In genomic region chr6:124694166-124694955, GRCm38 (mm10) we compare ENCODE assay signal across 9 mouse cellular contexts. TPM values are rescaled to one million over a fixed set of nuclear protein-coding genes. Genes with fewer than 3 reads are reported as not detected.
DNase-seq lines count a peak whose midpoint lies in the region; ATAC-seq and TF ChIP-seq lines count a peak whose summit lies in the region.
"Had no signal": no experiment of that assay in that cellular context is flagged by ENCODE, and none has a peak within 500 bp of the region (broad histone marks: within the 10 kb centered on the region; RNA-seq: fewer than 3 reads in every experiment).

No protein-coding gene starts in this region.

- WGBS in spleen, adult 2 months: 62% methylated on average over 15 of the region's 15 CpGs
- 37% methylated on average over 15 of the region's 15 CpGs for whole genome bisulfite sequencing in thymus, adult 2 months

- peak overlapping the region; percentile 44 for H3K27ac ChIP-seq in spleen, adult 2 months (ENCODE audit: insufficient read depth, low read length)
- peak overlapping the region; percentile 80 for H3K27ac ChIP-seq in layer of hippocampus, adult 2 months
- H3K27ac ChIP-seq in thymus, adult 2 months (ENCODE audit: control insufficient read depth, insufficient read depth, low read length): peak overlapping the region; percentile 75
- H3K27ac ChIP-seq: macrophage had no signal

- intact Hi-C loops in heart, postnatal 10 days (cut with DNase I): no loop called here

- DNase-seq in adrenal gland, adult (ENCODE audit: inconsistent age in 2 of 2, low spot score in 1 of 2): peak; percentile 81 to 83
- DNase-seq in adrenal gland, adult 8-10 months: no peak
- peak in 1 of 2 experiments; percentile 31 for DNase-seq in spleen, adult 2 months (ENCODE audit: low read depth in 1 of 2, low spot score in 2 of 2)
- DNase-seq in spleen, adult 12 weeks (ENCODE audit: low spot score): no peak
- peak; percentile 87 to 89 for DNase-seq in heart, postnatal 10 days
- DNase-seq in layer of hippocampus, adult 2 months (ENCODE audit: low spot score in 2 of 2): peak; percentile 50 to 66
- DNase-seq in thymus, adult 2 months: peak; percentile 57

- H3K36me3 ChIP-seq in spleen, adult 2 months (ENCODE audit: control insufficient read depth, insufficient read depth, low read length): 0 out of 2 replicates have a peak, but pooled peaks cover 1% of the 10 kb centered on the region
- H3K36me3 ChIP-seq in thymus, adult 2 months (ENCODE audit: control insufficient read depth, insufficient read depth, low read length): peaks cover 4% of the 10 kb centered on the region; the same call in 1 of the 2 replicates

- ATAC-seq in megakaryocyte-erythroid progenitor cell, adult 5-6 weeks (replicated peaks; ENCODE audit: low FRiP score, low TSS enrichment, poor library complexity, severe bottlenecking): peak; percentile 77

- no peak for TF ChIP-seq CTCF in spleen, adult 2 months (IDR thresholded peaks at IDR 0.05; ENCODE audit: extremely low read depth, insufficient read depth, insufficient read length, insufficient replicate concordance)
- no peak for TF ChIP-seq CTCF in layer of hippocampus, adult 2 months (conservative IDR thresholded peaks at IDR 0.05)
- TF ChIP-seq CTCF in thymus, adult 2 months (IDR thresholded peaks at IDR 0.05; ENCODE audit: borderline replicate concordance, control insufficient read depth, extremely low read depth, insufficient read depth, low read length, poor library complexity): no peak

- no peak for TF ChIP-seq POLR2A in spleen, adult 2 months (IDR thresholded peaks at IDR 0.05; ENCODE audit: low read depth, low read length)
- TF ChIP-seq POLR2A in thymus, adult 2 months (IDR thresholded peaks at IDR 0.05; ENCODE audit: control insufficient read depth, extremely low read depth, insufficient read depth, low read length, poor library complexity): no peak

- no peaks in the 10 kb centered on the region for H3K27me3 ChIP-seq in spleen, adult 2 months (ENCODE audit: control insufficient read depth, insufficient read depth, low read length)
- H3K27me3 ChIP-seq in thymus, adult 2 months (ENCODE audit: control insufficient read depth, insufficient read depth, low read length): no peaks in the 10 kb centered on the region

- no peak overlapping the region for H3K4me3 ChIP-seq in spleen, adult 2 months (ENCODE audit: extremely low read depth, insufficient read depth, insufficient read length)
- no peak overlapping the region for H3K4me3 ChIP-seq in layer of hippocampus, adult 2 months
- H3K4me3 ChIP-seq in thymus, adult 2 months (ENCODE audit: control insufficient read depth, insufficient read depth, low read length): no peak overlapping the region

- H3K4me1 ChIP-seq in spleen, adult 2 months (ENCODE audit: control insufficient read depth, insufficient read depth, insufficient read length): no peaks in the 10 kb centered on the region; the same call in 1 of the 2 replicates
- H3K4me1 ChIP-seq in thymus, adult 2 months (replicated peaks; ENCODE audit: control insufficient read depth, insufficient read depth, low read length): peaks cover 19% of the 10 kb centered on the region

RNA-seq across cellular contexts. Expression of gene Emg1, which starts 17.6 kb away (rescaled TPM):
- 10 to 100 TPM; 81.9 to 100.0 (median 86.2) TPM for total RNA-seq in adrenal gland, adult 8-10 months (2022)
- 46.2 and 47.9 TPM in 2 replicates for polyA plus RNA-seq in spleen, adult 2 months (2012; rRNA removed)
- 10 to 100 TPM; 64.2 to 66.4 TPM for total RNA-seq in heart, postnatal 10 days (2021)
- total RNA-seq in layer of hippocampus, adult 2 months (2021): 10 to 100 TPM; 58.0 to 58.7 TPM
- 242 and 387 TPM in 2 replicates for total RNA-seq in megakaryocyte-erythroid progenitor cell, adult 5-6 weeks (2014; fragmentation: Nextera tagmentation)
- 375 and 422 TPM in 2 replicates for total RNA-seq in megakaryocyte-erythroid progenitor cell, adult 5-6 weeks (2017)
- 203 and 210 TPM in 2 replicates for polyA plus RNA-seq in thymus, adult 2 months (2012; rRNA removed)

RNA-seq across cellular contexts. Expression of gene Phb2, which starts 17.8 kb away (rescaled TPM):
- total RNA-seq in adrenal gland, adult 8-10 months (2022): 100 to 1,000 TPM; 255 to 303 (median 272) TPM
- 96.5 and 103 TPM in 2 replicates for polyA plus RNA-seq in spleen, adult 2 months (2012; rRNA removed)
- 100 to 1,000 TPM; 394 to 399 TPM for total RNA-seq in heart, postnatal 10 days (2021)
- 100 to 1,000 TPM; 121 to 124 TPM for total RNA-seq in layer of hippocampus, adult 2 months (2021)
- 467 and 537 TPM in 2 replicates for total RNA-seq in megakaryocyte-erythroid progenitor cell, adult 5-6 weeks (2014; fragmentation: Nextera tagmentation)
- 474 and 558 TPM in 2 replicates for total RNA-seq in megakaryocyte-erythroid progenitor cell, adult 5-6 weeks (2017)
- 150 and 171 TPM in 2 replicates for polyA plus RNA-seq in thymus, adult 2 months (2012; rRNA removed)

RNA-seq across cellular contexts. Expression of gene Lpcat3, which starts 31.5 kb away (rescaled TPM):
- 100 to 1,000 TPM in 1 of 4 experiments, 10 to 100 TPM in 3; 75.1 to 111 (median 90.7) TPM for total RNA-seq in adrenal gland, adult 8-10 months (2022)
- 65.1 and 70.0 TPM in 2 replicates for polyA plus RNA-seq in spleen, adult 2 months (2012; rRNA removed)
- total RNA-seq in heart, postnatal 10 days (2021): 10 to 100 TPM; 56.5 to 68.8 TPM
- 10 to 100 TPM; 31.0 to 32.6 TPM for total RNA-seq in layer of hippocampus, adult 2 months (2021)
- total RNA-seq in megakaryocyte-erythroid progenitor cell, adult 5-6 weeks (2014; fragmentation: Nextera tagmentation): 78.8 and 91.1 TPM in 2 replicates
- total RNA-seq in megakaryocyte-erythroid progenitor cell, adult 5-6 weeks (2017): 53.1 and 89.0 TPM in 2 replicates
- 173 and 184 TPM in 2 replicates for polyA plus RNA-seq in thymus, adult 2 months (2012; rRNA removed)

RNA-seq across cellular contexts. Expression of gene Ptpn6, which starts 44.2 kb away (rescaled TPM):
- 10 to 100 TPM; 14.1 to 21.6 (median 15.0) TPM for total RNA-seq in adrenal gland, adult 8-10 months (2022)
- polyA plus RNA-seq in spleen, adult 2 months (2012; rRNA removed): 281 and 332 TPM in 2 replicates
- total RNA-seq in heart, postnatal 10 days (2021): 1 to 10 TPM; 5.0 to 6.0 TPM
- total RNA-seq in layer of hippocampus, adult 2 months (2021): 1 to 10 TPM; 5.5 to 6.6 TPM
- 65.4 and 76.0 TPM in 2 replicates for total RNA-seq in megakaryocyte-erythroid progenitor cell, adult 5-6 weeks (2014; fragmentation: Nextera tagmentation)
- 189 and 237 TPM in 2 replicates for total RNA-seq in megakaryocyte-erythroid progenitor cell, adult 5-6 weeks (2017)
- 210 and 212 TPM in 2 replicates for polyA plus RNA-seq in thymus, adult 2 months (2012; rRNA removed)

RNA-seq across cellular contexts. Expression of gene Grcc10, which starts 46.8 kb away (rescaled TPM):
- total RNA-seq in adrenal gland, adult 8-10 months (2022): 100 to 1,000 TPM; 348 to 417 (median 368) TPM
- polyA plus RNA-seq in spleen, adult 2 months (2012; rRNA removed): 209 and 225 TPM in 2 replicates
- 100 to 1,000 TPM; 322 to 335 TPM for total RNA-seq in heart, postnatal 10 days (2021)
- 100 to 1,000 TPM; 295 to 339 TPM for total RNA-seq in layer of hippocampus, adult 2 months (2021)
- total RNA-seq in megakaryocyte-erythroid progenitor cell, adult 5-6 weeks (2014; fragmentation: Nextera tagmentation): 110 and 141 TPM in 2 replicates
- total RNA-seq in megakaryocyte-erythroid progenitor cell, adult 5-6 weeks (2017): 66.5 and 83.5 TPM in 2 replicates
- polyA plus RNA-seq in thymus, adult 2 months (2012; rRNA removed): 265 and 352 TPM in 2 replicates

Comparison
In these comparisons a context has a peak if more than half of its experiments do, and no peak if none do; other contexts are left out.
1. DNase-seq: peak in adrenal gland, adult (2 of 2), heart, postnatal 10 days (2 of 2), layer of hippocampus, adult 2 months (2 of 2) and thymus, adult 2 months (single experiment); none in adrenal gland, adult 8-10 months (single experiment) and spleen, adult 12 weeks (single experiment).
2. Peak in every context shown above with its lines, with median percentiles within 50 percentile points of each other: H3K27ac ChIP-seq.